Mouse (Mus musculus) ES-Bruce4 (cell line): ENCODE results near the gene Fam183b. TPM values are rescaled to one million over a fixed set of nuclear protein-coding genes. Genes with fewer than 3 reads are reported as not detected.
A peak's percentile ranks its signal among the peaks of the same experiment; 100 is the strongest.
"Not testable (repeated sequence)": the region's sequence is repeated elsewhere in the genome, so short reads cannot be mapped to it uniquely, and the experiment has no call there.

Source experiments
- H3K27ac ChIP-seq: 2 replicates; pipeline ENCODE4 v1.5.1; 2012; ENCODE audit warnings: low read length, inconsistent platforms; ENCODE audit not compliant: insufficient read depth
- H3K27me3 ChIP-seq: 2 replicates; pipeline ENCODE4 v1.6.1; 2012; ENCODE audit warnings: mild to moderate bottlenecking, low read length, inconsistent platforms; ENCODE audit not compliant: control insufficient read depth, poor library complexity, insufficient read depth, severe bottlenecking
- H3K36me3 ChIP-seq: 2 replicates; pipeline ENCODE4 v1.6.1; 2012; ENCODE audit warnings: inconsistent platforms, mild to moderate bottlenecking, low read length, moderate library complexity; ENCODE audit not compliant: control insufficient read depth, poor library complexity, insufficient read depth, severe bottlenecking
- H3K4me1 ChIP-seq: one replicate; pipeline ENCODE4 v1.8.1; 2011; ENCODE audit warnings: low read length; ENCODE audit not compliant: control insufficient read depth, insufficient read depth
- H3K4me3 ChIP-seq: 2 replicates; pipeline ENCODE4 v1.5.1; 2011; ENCODE audit warnings: low read depth, mild to moderate bottlenecking, low read length
- H3K9ac ChIP-seq: 2 replicates; pipeline ENCODE4 v1.6.1; 2012; ENCODE audit warnings: low read depth, mild to moderate bottlenecking, inconsistent platforms; ENCODE audit not compliant: poor library complexity, severe bottlenecking
- H3K9me3 ChIP-seq: replicated peaks from 2 replicates; pipeline ENCODE4 v1.6.1; 2012; ENCODE audit warnings: mild to moderate bottlenecking, low read length, inconsistent platforms; ENCODE audit not compliant: control insufficient read depth, poor library complexity, insufficient read depth, severe bottlenecking
- CTCF ChIP-seq: IDR thresholded peaks from one replicate; pipeline ENCODE4 v1.8.1; 2011; ENCODE audit warnings: low read depth, low read length
- EP300 ChIP-seq: IDR thresholded peaks from 2 replicates; pipeline ENCODE4 v1.6.1; 2011; ENCODE audit warnings: low read depth, low read length; ENCODE audit not compliant: insufficient read depth
- POLR2A ChIP-seq: IDR thresholded peaks from one replicate; pipeline ENCODE4 v1.8.1; 2011; ENCODE audit warnings: low read length; ENCODE audit not compliant: insufficient read depth
- polyA plus RNA-seq: library from polyadenylated mRNA; stranded (reverse); fragments of >200 nt; gene quantifications from 2 replicates; pipeline ENCODE4 v1.2.4, GENCODE M21; 2011; ENCODE audit warnings: low read depth; ENCODE audit not compliant: missing spikeins, insufficient read depth, insufficient read length

The Fam183b gene
- polyA plus RNA-seq, 1 experiment = not detected

DNA sequence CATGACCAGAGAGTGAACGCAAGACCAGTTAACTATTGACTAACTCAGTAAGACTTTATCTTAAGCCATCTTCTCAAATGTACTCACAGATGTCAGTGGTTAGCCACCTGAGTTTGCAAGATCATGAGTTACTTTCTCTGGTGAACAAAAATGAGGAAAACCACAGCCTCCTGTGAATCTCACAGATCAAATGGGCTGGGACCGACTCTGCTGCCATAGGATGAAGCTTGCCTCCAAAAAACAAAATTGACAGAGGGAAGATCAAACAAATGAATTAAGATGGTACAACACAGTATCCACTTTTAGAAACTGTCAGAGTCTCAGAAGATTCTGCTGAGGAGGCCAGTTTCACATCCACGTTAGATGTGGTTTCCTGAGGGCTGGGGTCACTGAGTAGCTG is 28.0 kb upstream of the Fam183b start:
- H3K9ac ChIP-seq = no peak overlapping the region
- H3K36me3 ChIP-seq = no peaks in the 10 kb centered on the region
- H3K4me1 ChIP-seq = no peaks in the 10 kb centered on the region
- no peaks in the 10 kb centered on the region for H3K27me3 ChIP-seq
- no peak overlapping the region for H3K4me3 ChIP-seq
- no peak overlapping the region for H3K27ac ChIP-seq
- no peak for TF ChIP-seq POLR2A
- H3K9me3 ChIP-seq = no peaks in the 10 kb centered on the region

DNA sequence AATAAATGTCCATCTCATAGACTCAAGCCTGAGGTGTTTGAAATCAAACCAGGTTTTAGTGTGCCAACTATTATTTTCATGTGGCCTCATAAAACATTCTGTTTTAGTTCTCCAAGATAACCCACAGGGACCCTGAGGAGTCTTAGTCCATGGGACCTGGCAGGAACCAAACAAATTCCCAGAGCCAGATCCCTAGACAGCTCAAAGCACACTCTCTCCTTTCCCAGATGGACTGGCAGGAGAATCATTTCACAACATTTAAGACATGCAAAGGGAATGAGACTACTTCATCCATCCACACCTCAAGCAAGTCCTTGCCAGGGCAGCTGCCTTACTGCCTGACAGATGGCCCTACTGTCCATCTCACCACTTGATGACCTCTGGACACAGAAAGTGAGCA is 27.2 kb upstream of the Fam183b start, which contains the start of gene Olfr312:
TSS of gene Olfr312 (plus strand) at position 301 of the 400 bp plus-strand sequence.
- H3K9ac ChIP-seq, H3K9me3 ChIP-seq, H3K4me1 ChIP-seq, H3K27ac ChIP-seq, H3K4me3 ChIP-seq, H3K36me3 ChIP-seq, H3K27me3 ChIP-seq: not testable (repeated sequence)

DNA sequence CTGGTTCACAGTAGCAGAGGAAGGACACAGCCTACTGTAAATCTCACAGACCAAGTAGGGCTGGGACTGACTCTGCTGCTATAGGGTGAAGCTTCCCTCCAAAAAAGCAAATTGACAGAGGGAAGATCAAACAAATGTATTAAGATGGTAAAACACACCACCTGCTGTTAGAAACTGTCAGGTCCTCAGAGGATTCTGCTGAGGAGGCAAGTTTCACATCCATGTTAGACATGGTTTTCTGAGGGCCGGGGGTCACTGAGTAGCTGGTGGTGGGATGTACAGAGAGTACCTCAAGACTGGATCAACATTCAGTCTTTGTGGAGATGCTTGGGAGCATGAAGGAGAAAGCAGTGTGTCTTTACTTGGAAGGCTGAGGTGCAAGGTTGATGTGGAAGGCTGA is 13.9 kb upstream of the Fam183b start:
- H3K27ac ChIP-seq = no peak overlapping the region
- H3K9ac ChIP-seq = no peak overlapping the region
- H3K27me3 ChIP-seq = no peaks in the 10 kb centered on the region
- H3K4me1 ChIP-seq = no peaks in the 10 kb centered on the region
- H3K36me3 ChIP-seq = no peaks in the 10 kb centered on the region
- TF ChIP-seq POLR2A = no peak
- no peak for TF ChIP-seq CTCF
- no peak for TF ChIP-seq EP300
- H3K9me3 ChIP-seq = no peaks in the 10 kb centered on the region; the same call in 1 of the 2 replicates
- H3K4me3 ChIP-seq = no peak overlapping the region

DNA sequence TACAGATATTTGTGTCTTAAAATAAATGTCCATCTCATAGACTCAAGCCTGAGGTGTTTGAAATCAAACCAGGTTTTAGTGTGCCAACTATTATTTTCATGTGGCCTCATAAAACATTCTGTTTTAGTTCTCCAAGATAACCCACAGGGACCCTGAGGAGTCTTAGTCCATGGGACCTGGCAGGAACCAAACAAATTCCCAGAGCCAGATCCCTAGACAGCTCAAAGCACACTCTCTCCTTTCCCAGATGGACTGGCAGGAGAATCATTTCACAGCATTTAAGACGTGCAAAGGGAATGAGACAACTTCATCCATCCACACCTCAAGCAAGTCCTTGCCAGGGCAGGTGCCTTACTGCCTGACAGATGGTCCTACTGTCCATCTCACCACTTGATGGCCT is 12.9 kb upstream of the Fam183b start, which contains the start of gene Olfr313:
TSS of gene Olfr313 (plus strand) at position 301 of the 400 bp plus-strand sequence.
- not testable (repeated sequence) for H3K9me3 ChIP-seq, H3K36me3 ChIP-seq, H3K9ac ChIP-seq, H3K4me3 ChIP-seq, H3K27ac ChIP-seq, H3K4me1 ChIP-seq, H3K27me3 ChIP-seq

DNA sequence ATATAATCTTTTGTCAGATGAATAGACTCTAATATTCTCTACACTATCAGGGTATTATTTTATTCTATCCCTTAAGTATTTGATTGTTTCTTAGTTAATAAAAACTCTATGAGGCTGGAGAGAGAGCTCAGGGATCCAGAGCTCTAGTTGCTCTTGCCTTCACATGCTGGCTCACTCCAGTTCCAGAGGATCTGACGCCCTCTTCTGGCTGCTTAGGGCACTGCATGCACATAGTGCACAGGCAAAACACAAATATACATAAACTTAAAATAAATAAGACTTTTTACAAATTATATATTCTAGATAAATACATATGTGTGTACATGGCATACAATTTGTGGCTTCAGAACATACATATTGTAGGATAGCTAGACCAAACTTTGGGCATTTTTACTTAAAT is 10.2 kb upstream of the Fam183b start:
- Histone ChIP-seq H3K4me3 (no peak overlapping the region), H3K27me3 (no peaks in the 10 kb centered on the region), H3K36me3 (no peaks in the 10 kb centered on the region), H3K9me3 (no peaks in the 10 kb centered on the region; the same call in 1 of the 2 replicates), H3K9ac (no peak overlapping the region), H3K4me1 (no peaks in the 10 kb centered on the region), H3K27ac (no peak overlapping the region)
- peak; percentile 69 for TF ChIP-seq CTCF
- TF ChIP-seq EP300 = no peak

DNA sequence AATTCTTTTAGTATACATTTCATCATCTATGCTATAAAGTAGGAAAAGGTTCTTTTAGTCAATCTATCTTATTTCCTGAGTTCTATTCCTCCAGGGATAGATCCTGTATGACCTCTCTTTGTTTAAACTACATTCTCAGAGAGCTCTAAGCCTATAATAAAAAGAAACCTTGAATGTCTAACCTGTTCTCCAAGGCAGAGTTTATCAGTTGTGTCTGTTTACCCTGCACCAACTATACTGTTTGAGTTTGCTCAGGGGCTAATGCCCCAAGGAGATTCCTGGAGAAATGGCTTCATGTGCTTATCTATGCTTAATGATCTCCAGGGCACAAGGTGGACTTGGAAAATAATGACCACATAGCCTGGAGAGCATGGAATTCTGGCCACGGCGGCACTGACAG is 2.6 kb upstream of the Fam183b start:
- H3K9me3 ChIP-seq = no peaks in the 10 kb centered on the region; the same call in 1 of the 2 replicates
- H3K9ac ChIP-seq = no peak overlapping the region
- no peak overlapping the region for H3K27ac ChIP-seq
- no peaks in the 10 kb centered on the region for H3K27me3 ChIP-seq
- H3K4me1 ChIP-seq = no peaks in the 10 kb centered on the region
- no peak overlapping the region for H3K4me3 ChIP-seq
- TF ChIP-seq POLR2A = no peak
- no peak for TF ChIP-seq CTCF
- TF ChIP-seq EP300 = no peak
- H3K36me3 ChIP-seq = no peaks in the 10 kb centered on the region

DNA sequence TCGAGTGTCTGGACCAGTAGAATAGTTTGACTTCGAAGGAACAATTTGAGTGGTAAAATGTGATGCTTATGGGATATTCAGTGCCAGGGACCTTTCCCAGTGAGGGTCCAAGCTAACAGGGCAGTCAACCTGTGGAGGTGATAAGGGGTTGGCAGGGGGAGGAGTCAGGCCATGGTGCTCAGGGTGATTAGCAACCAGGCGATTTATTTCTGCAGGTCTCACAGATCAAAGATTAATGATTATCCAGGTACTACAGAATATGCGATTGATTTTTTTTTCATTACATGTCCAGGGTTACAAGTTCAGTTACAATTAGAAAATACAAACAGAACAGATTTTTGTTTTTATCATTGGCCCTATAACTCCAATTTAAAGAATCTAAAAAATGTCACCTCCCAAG is 2.1 kb upstream of the Fam183b start:
- H3K9ac ChIP-seq = no peak overlapping the region
- H3K27me3 ChIP-seq = no peaks in the 10 kb centered on the region
- H3K36me3 ChIP-seq = no peaks in the 10 kb centered on the region
- no peaks in the 10 kb centered on the region for H3K4me1 ChIP-seq
- no peak overlapping the region for H3K27ac ChIP-seq
- no peaks in the 10 kb centered on the region; the same call in 1 of the 2 replicates for H3K9me3 ChIP-seq
- no peak overlapping the region for H3K4me3 ChIP-seq
- TF ChIP-seq POLR2A (no peak), CTCF (no peak), EP300 (no peak)
